Mouse (Mus musculus): ENCODE measurements around the gene Mpp2. TPM values are rescaled to one million over a fixed set of nuclear protein-coding genes. Genes with fewer than 3 reads are reported as not detected.

The Mpp2 gene
- total RNA-seq (2023) = 2.3 TPM

GRCm38 (mm10) chr11:102087931-102088898 is at the start of gene Mpp2:
Mpp2 (minus strand) TSS chr11:102088515.

GRCm38 (mm10) chr11:102107732-102108131 is 19.4 kb upstream of the Mpp2 start, which contains the start of gene Pyy:
Pyy (minus strand) TSS chr11:102107832.

GRCm38 (mm10) chr11:102101219-102101618 is 12.9 kb upstream of the Mpp2 start, which contains the start of gene Ppy:
Ppy (minus strand) TSS chr11:102101319.

DNA sequence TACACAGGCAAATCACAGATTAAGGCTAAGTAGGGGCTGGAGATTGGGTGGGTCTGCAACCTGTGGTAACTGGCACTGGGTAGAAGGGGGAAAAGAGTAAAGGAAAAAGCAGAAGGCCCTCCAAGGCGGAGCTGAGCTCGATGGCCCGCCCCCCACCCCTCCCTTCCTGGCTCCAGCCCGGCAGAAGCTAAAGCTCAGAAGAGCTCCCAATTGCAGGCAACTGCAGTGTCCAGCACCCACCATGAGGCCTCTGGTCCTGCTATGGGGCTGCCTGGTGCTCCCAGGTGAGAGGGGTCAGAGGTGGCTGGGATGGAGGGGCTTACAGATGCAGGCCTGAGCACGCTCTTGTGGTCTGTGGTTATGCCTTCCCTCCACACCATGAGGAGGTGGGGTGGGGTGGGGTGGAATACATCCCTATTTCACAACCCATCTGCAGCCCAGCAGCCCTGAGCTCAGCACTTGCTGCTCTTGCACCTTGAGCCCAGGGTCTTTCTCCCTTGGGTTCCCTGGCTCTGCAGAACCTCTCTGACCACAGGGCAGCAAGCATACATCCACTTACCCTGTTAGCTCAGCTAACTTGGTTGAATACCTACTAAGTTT is 46.9 kb downstream of the Mpp2 start, which contains the start of gene Cd300lg:
Gene Cd300lg, plus strand, starts transcription at position 160 of the 600 bp plus-strand sequence.

DNA sequence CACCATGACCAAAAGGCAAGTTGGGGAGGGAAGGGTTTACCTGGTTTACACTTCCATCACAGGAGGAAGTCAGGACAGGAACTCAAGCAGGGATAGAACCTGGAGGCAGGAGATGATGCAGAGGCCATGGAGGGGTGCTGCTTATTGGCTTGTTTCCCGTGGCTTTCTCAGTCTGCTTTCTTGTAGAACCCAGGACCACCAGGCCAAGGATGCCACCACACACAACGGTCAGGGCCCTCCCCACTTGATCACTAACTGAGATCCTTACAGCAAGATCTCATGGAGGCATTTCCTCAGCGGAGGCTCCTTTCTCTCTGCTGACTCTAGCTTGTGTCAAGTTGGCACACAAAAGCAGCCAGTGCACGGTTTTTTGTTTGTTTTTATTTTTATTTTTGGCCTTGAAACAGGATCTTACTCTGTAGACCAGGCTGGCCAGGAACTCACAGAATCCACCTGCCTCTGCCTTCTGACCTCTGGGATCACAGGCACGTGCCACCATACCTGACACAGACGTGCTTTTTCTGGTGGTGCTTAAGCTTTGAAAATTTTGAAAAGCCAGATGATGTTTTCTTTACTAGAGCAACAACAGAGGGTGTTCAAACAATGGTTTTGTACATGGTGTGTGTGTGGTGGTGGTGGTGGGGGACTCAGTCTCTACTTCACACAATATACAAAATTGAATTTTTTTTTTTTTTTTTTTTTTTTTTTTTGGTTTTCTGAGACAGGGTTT is 60.1 kb downstream of the Mpp2 start, which contains the start of gene Mpp3:
Gene Mpp3, minus strand, starts transcription at position 375 of the 730 bp plus-strand sequence.

Other genes with a start within 250 kb of the Mpp2 start
- gene Meox1, start 194.1 kb downstream of the Mpp2 start, total RNA-seq (2023) = not detected
- gene Sost, start 121.5 kb downstream of the Mpp2 start, total RNA-seq (2023) = not detected
- not detected for gene Cfap97d1, start 104.2 kb downstream of the Mpp2 start, total RNA-seq (2023)
- gene Dusp3, start 101.5 kb downstream of the Mpp2 start, total RNA-seq (2023) = 6.2 TPM
- gene Mpp3, start 60.1 kb downstream of the Mpp2 start, total RNA-seq (2023) = not detected
- gene Cd300lg, start 47.0 kb downstream of the Mpp2 start, total RNA-seq (2023) = not detected
- gene Ppy, start 12.8 kb upstream of the Mpp2 start, total RNA-seq (2023) = not detected
- gene Pyy, start 19.3 kb upstream of the Mpp2 start, total RNA-seq (2023) = not detected
- not detected for gene Nags, start 57.0 kb upstream of the Mpp2 start, total RNA-seq (2023)
- 4.0 TPM for gene Tmem101, start 67.9 kb upstream of the Mpp2 start, total RNA-seq (2023)
- gene Lsm12, start 96.8 kb upstream of the Mpp2 start, total RNA-seq (2023) = 51.5 TPM
- 31.9 TPM for gene G6pc3, start 101.1 kb upstream of the Mpp2 start, total RNA-seq (2023)
- gene Hdac5, start 141.7 kb upstream of the Mpp2 start, total RNA-seq (2023) = 155 TPM
- not detected for gene BC030867, start 160.4 kb upstream of the Mpp2 start, total RNA-seq (2023)
- gene Asb16, start 180.2 kb upstream of the Mpp2 start, total RNA-seq (2023) = not detected
- 42.0 TPM for gene Tmub2, start 196.4 kb upstream of the Mpp2 start, total RNA-seq (2023)
- 74.1 TPM for gene Atxn7l3, start 208.1 kb upstream of the Mpp2 start, total RNA-seq (2023)
- 114 TPM for gene Ubtf, start 231.2 kb upstream of the Mpp2 start, total RNA-seq (2023)